Mouse (Mus musculus): Measurements from ENCODE around the gene Prdx5. TPM values are rescaled to one million over a fixed set of nuclear protein-coding genes. Genes with fewer than 3 reads are reported as not detected.
"Not testable (repeated sequence)": the region's sequence is repeated elsewhere in the genome, so short reads cannot be mapped to it uniquely, and the experiment has no call there.

The Prdx5 gene
- polyA plus RNA-seq, 1 experiment from 2014 or later = 117 TPM

DNA sequence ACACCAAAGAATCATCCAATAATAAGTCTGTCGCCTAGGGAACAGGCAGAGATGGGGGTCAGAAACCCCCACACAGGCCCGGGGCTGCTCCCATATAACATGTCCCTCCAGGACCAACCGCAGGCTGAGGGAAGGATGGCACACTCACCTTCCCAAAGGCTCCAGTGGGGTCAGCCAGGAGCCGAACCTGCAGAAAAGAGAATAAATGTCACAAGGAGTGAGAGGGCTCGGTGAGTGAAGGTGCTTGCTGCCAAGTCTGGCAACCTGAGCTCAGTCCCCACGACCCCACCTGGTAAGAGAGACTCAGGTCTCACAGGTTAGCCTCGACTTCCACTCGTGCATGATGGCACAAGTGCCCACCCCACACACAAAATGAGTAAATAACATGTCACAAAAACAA is 2.8 kb downstream of the Prdx5 start:
- Histone ChIP-seq H3K27ac (ENCODE audit: low read depth, low read length) (no peak overlapping the region), H3K9ac (ENCODE audit: low read depth, low read length) (no peak overlapping the region), H3K4me1 (replicated peaks; ENCODE audit: control insufficient read depth, insufficient read depth, low read length) (peaks cover 21% of the 10 kb centered on the region), H3K4me3 (ENCODE audit: low read depth, low read length) (no peak overlapping the region), H3K27me3 (replicated peaks; ENCODE audit: control insufficient read depth, insufficient read depth, low read length) (no peaks in the 10 kb centered on the region), H3K4me2 (no peak overlapping the region; the same call in 1 of the 2 replicates), H3K9me3 (ENCODE audit: control insufficient read depth, low read length) (no peaks in the 10 kb centered on the region), H3K36me3 (ENCODE audit: control insufficient read depth, insufficient read depth, low read length) (peaks cover 24% of the 10 kb centered on the region)
- DNase-seq (ENCODE audit: low spot score) (no peak), ATAC-seq (replicated peaks; ENCODE audit: low FRiP score) (no peak)
- WGBS = 91% methylated on average over 8 of the region's 8 CpGs

DNA sequence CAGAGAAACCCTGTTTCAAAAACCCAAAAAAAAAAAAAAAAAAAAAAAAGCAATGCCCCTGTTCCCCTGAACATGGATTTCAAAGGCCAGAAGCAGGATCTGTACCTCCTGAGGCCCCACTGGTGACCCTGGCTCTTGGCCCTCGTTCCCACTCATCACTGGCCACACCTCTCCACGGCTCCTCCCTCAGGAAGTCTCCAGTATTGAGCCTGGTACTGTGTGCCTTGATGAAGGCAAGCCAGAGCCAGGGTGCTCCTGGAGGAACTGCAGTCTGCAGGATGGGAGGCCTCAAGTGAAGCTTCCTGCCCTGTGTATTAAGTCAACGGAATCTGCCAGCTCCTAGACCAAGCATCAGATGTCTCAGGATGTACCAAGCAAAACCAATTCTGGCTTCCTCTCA is 3.7 kb downstream of the Prdx5 start:
- Histone ChIP-seq H3K9ac (ENCODE audit: low read depth, low read length) (no peak overlapping the region), H3K4me3 (ENCODE audit: low read depth, low read length) (no peak overlapping the region), H3K9me3 (ENCODE audit: control insufficient read depth, low read length) (no peaks in the 10 kb centered on the region), H3K4me1 (replicated peaks; ENCODE audit: control insufficient read depth, insufficient read depth, low read length) (peaks cover 18% of the 10 kb centered on the region), H3K27ac (ENCODE audit: low read depth, low read length) (no peak overlapping the region), H3K4me2 (no peak overlapping the region), H3K36me3 (ENCODE audit: control insufficient read depth, insufficient read depth, low read length) (peaks cover 17% of the 10 kb centered on the region), H3K27me3 (replicated peaks; ENCODE audit: control insufficient read depth, insufficient read depth, low read length) (no peaks in the 10 kb centered on the region)
- 78% methylated on average over 3 of the region's 3 CpGs for WGBS
- no peak for ATAC-seq (replicated peaks; ENCODE audit: low FRiP score)
- DNase-seq (ENCODE audit: low spot score) = no peak

DNA sequence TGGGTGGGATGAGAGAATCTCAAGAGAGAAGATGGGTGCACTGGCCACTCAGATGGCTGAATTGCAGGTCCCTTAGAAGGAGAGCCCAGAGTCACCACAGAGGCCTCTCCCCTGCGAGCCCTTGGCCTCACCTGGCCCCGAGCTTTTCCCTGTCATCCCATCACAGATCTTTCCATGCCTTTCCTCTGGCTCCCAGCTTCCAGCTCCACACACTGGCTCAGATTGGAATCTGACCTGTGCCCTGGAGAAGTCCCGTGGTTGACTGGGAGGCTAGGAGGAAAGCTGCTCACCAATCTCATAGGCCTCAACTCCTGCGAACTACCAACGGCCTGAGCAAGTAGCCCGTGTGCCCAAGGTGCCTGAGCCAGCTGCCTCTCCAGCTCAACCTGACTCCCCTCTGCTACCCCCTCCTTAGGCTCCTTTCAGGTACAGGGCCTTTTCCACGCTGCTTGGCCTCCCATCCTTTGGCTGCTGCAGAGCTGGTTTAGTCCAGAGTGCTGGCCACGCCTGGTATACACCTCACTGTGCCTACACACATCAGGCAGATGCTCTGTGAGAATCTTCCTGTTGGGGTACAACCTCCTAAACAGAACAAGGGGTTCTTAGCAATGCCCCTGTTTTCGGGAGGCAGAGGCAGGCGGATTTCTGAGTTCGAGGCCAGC is 4.3 kb downstream of the Prdx5 start:
- Histone ChIP-seq H3K4me1 (replicated peaks; ENCODE audit: control insufficient read depth, insufficient read depth, low read length) (peaks cover 14% of the 10 kb centered on the region), H3K36me3 (ENCODE audit: control insufficient read depth, insufficient read depth, low read length) (peaks cover 17% of the 10 kb centered on the region), H3K4me2 (no peak overlapping the region), H3K4me3 (ENCODE audit: low read depth, low read length) (no peak overlapping the region), H3K9me3 (ENCODE audit: control insufficient read depth, low read length) (no peaks in the 10 kb centered on the region), H3K27ac (ENCODE audit: low read depth, low read length) (no peak overlapping the region), H3K27me3 (replicated peaks; ENCODE audit: control insufficient read depth, insufficient read depth, low read length) (no peaks in the 10 kb centered on the region), H3K9ac (ENCODE audit: low read depth, low read length) (no peak overlapping the region)
- 95% methylated on average over 11 of the region's 11 CpGs for WGBS
- DNase-seq (ENCODE audit: low spot score) (no peak), ATAC-seq (replicated peaks; ENCODE audit: low FRiP score) (no peak)

DNA sequence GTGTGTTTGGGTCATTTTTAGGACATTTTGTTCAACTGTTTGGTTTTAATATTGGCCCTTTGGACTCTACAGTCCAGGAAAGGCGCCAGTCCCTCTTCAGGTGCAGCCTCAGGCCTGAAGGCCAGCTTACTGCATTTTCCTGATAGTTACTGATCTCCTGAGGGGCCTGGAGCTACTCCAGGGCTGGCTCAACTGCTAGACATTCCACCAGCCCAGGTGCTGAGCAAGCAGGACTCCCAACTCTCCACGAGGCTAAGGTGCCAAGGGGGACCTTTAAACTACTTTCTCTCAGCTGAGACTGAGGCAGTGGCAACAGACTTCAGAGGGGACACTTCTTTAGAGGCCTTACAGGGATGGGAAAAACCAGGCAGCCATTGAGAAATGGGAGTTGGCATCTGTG is 5.1 kb downstream of the Prdx5 start:
- H3K4me1 ChIP-seq (replicated peaks; ENCODE audit: control insufficient read depth, insufficient read depth, low read length) = peaks cover 14% of the 10 kb centered on the region
- ATAC-seq (replicated peaks; ENCODE audit: low FRiP score) = no peak
- no peaks in the 10 kb centered on the region for H3K27me3 ChIP-seq (replicated peaks; ENCODE audit: control insufficient read depth, insufficient read depth, low read length)
- no peak for DNase-seq (ENCODE audit: low spot score)
- H3K4me3 ChIP-seq (ENCODE audit: low read depth, low read length) = no peak overlapping the region
- H3K27ac ChIP-seq (ENCODE audit: low read depth, low read length) = no peak overlapping the region
- no peak overlapping the region for H3K4me2 ChIP-seq
- no peaks in the 10 kb centered on the region for H3K9me3 ChIP-seq (ENCODE audit: control insufficient read depth, low read length)
- H3K36me3 ChIP-seq (ENCODE audit: control insufficient read depth, insufficient read depth, low read length) = peaks cover 17% of the 10 kb centered on the region
- no peak overlapping the region for H3K9ac ChIP-seq (ENCODE audit: low read depth, low read length)
- WGBS = 77% methylated on average over 2 of the region's 2 CpGs

DNA sequence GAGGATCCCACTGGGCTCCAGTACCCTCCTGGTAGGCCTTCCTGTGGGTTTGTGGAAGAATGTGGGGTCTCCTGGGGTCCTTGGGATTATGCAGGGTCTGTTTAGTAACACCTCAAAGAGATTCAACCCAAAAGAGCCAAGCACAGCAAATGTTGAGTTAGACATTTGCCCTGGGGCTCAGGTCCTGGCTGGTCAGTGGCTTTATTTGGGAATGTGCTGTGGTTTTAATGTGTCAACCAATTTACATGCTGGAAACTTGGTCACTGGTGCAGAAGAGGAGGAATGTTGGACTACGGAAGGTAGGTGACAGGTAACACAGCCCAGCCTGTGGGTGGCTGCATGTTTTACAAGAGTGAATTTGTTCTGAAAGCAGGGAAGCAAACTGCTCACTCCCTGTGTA is 6.9 kb downstream of the Prdx5 start:
- no peak for DNase-seq (ENCODE audit: low spot score)
- ATAC-seq (replicated peaks; ENCODE audit: low FRiP score) = no peak
- peaks cover 5% of the 10 kb centered on the region for H3K4me1 ChIP-seq (replicated peaks; ENCODE audit: control insufficient read depth, insufficient read depth, low read length)
- H3K36me3 ChIP-seq (ENCODE audit: control insufficient read depth, insufficient read depth, low read length) = peaks cover 15% of the 10 kb centered on the region
- no peak overlapping the region for H3K4me2 ChIP-seq
- no peak overlapping the region for H3K4me3 ChIP-seq (ENCODE audit: low read depth, low read length)
- H3K27me3 ChIP-seq (replicated peaks; ENCODE audit: control insufficient read depth, insufficient read depth, low read length) = no peaks in the 10 kb centered on the region
- no peaks in the 10 kb centered on the region for H3K9me3 ChIP-seq (ENCODE audit: control insufficient read depth, low read length)
- no peak overlapping the region for H3K27ac ChIP-seq (ENCODE audit: low read depth, low read length)
- 98% methylated on average over 1 of the region's 1 CpGs for WGBS
- no peak overlapping the region for H3K9ac ChIP-seq (ENCODE audit: low read depth, low read length)

DNA sequence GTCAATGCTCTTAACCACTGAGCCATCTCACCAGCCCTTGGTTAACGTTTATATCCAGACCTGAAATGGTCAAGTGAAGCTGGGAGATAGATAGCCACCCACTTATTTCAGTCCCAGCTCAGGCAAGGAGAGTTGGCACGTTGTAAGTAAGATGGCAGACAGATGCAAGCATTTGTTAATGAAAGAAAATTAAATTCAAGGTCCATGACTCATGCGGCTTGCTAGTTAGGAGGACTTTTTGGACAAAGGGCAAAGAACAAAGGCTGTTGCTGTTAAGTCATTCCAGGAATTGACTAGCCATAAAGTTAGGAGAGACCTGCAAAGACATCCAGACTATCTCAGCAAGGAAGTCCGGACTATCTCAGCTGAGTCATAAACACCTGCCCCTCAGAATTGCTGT is 10.3 kb downstream of the Prdx5 start:
- H3K4me1 ChIP-seq (replicated peaks; ENCODE audit: control insufficient read depth, insufficient read depth, low read length) = no peaks in the 10 kb centered on the region
- 78% methylated on average over 4 of the region's 4 CpGs for WGBS
- H3K9ac ChIP-seq (ENCODE audit: low read depth, low read length) = no peak overlapping the region
- no peaks in the 10 kb centered on the region for H3K9me3 ChIP-seq (ENCODE audit: control insufficient read depth, low read length)
- peaks cover 2% of the 10 kb centered on the region; the same call in 1 of the 2 replicates for H3K36me3 ChIP-seq (ENCODE audit: control insufficient read depth, insufficient read depth, low read length)
- no peak overlapping the region for H3K4me2 ChIP-seq
- H3K4me3 ChIP-seq (ENCODE audit: low read depth, low read length) = no peak overlapping the region
- no peak for DNase-seq (ENCODE audit: low spot score)
- no peaks in the 10 kb centered on the region for H3K27me3 ChIP-seq (replicated peaks; ENCODE audit: control insufficient read depth, insufficient read depth, low read length)
- ATAC-seq (replicated peaks; ENCODE audit: low FRiP score) = no peak
- no peak overlapping the region for H3K27ac ChIP-seq (ENCODE audit: low read depth, low read length)

DNA sequence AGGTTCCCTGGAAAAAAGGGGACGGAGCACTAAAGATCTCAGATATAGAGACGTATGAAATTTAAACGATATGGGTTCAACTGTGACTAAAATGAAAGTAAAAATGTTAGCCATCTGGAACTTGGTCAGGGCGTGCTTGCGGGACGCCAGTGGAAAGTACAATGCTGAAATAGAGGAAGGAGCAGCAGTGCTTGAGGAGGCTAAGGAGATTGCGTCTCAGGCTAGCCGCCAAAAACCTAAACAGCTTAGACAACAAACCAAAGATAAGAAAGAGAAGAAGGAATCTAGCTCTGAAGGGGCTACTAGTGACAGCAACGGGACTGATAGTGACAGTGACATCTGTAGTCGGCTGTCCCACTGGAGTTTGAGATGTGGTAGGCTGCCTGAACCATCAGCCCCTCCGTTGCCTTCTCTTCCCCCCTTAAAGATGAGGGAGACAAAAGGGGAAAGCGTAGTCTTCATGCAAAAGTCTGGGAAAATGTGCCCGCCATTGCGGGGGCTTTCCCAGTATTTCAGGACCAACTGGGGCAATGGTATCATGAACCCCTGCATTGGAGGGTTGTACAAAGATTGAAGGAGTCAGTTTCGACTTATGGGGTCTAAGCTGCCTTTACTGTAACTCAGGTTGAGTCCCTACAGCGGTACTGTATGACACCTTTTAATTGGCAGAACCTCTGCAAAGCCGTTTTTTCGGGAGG is 14.1 kb downstream of the Prdx5 start:
- WGBS = 77% methylated on average over 18 of the region's 18 CpGs
- H3K27me3 ChIP-seq (replicated peaks; ENCODE audit: control insufficient read depth, insufficient read depth, low read length); DNase-seq (ENCODE audit: low spot score); H3K9ac ChIP-seq (ENCODE audit: low read depth, low read length); H3K36me3 ChIP-seq (ENCODE audit: control insufficient read depth, insufficient read depth, low read length); ATAC-seq (replicated peaks; ENCODE audit: low FRiP score); H3K4me3 ChIP-seq (ENCODE audit: low read depth, low read length); H3K4me2 ChIP-seq; H3K9me3 ChIP-seq (ENCODE audit: control insufficient read depth, low read length); H3K27ac ChIP-seq (ENCODE audit: low read depth, low read length); H3K4me1 ChIP-seq (replicated peaks; ENCODE audit: control insufficient read depth, insufficient read depth, low read length): not testable (repeated sequence)

DNA sequence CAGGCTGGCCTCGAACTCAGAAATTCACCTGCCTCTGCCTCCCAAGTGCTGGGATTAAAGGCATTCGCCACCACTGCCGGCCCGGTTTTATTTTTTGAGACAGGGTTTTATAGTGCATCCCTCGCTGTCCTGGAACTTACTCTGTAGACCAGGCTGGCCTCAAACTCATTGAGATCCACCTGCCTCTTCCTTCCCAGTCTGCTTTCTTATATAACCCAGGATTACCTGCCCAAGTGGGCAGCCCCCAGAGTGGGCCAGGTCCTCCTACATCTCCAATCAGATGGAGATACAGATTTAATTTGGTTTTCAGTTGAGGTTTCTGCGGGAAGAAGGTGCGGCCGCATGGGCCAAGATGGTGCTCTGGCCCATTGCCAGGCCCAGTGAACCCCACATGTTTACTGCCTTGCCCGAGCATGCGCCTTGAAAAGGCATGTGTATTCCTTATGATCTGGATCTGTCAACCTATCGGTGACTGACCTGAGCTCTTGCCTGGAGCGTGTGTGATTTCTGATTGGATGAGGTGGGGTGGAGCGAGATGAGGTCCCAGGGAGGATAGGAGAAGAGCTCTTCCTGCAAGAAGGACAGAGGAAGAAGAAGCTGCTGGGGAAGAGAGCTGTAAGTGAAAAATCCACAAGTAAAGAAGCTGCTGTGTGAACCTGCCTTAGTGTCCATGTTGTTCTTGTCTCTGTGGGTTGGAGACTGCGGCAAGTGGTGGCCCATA is 16.0 kb downstream of the Prdx5 start:
- 87% methylated on average over 14 of the region's 14 CpGs for WGBS

More for the DNA sequence above, 16.0 kb downstream of the Prdx5 start:
- H3K27ac ChIP-seq (ENCODE audit: low read depth, low read length) = no peak overlapping the region
- H3K9me3 ChIP-seq (ENCODE audit: control insufficient read depth, low read length) = no peaks in the 10 kb centered on the region
- H3K27me3 ChIP-seq (replicated peaks; ENCODE audit: control insufficient read depth, insufficient read depth, low read length) = no peaks in the 10 kb centered on the region
- no peaks in the 10 kb centered on the region for H3K4me1 ChIP-seq (replicated peaks; ENCODE audit: control insufficient read depth, insufficient read depth, low read length)
- ATAC-seq (replicated peaks; ENCODE audit: low FRiP score) (no peak), DNase-seq (ENCODE audit: low spot score) (no peak)
- no peaks in the 10 kb centered on the region for H3K36me3 ChIP-seq (ENCODE audit: control insufficient read depth, insufficient read depth, low read length)
- H3K4me2 ChIP-seq = no peak overlapping the region
- H3K4me3 ChIP-seq (ENCODE audit: low read depth, low read length) = no peak overlapping the region
- no peak overlapping the region for H3K9ac ChIP-seq (ENCODE audit: low read depth, low read length)

Measured in liver, embryonic 11.5 days (tissue).